Mouse (Mus musculus): Measurements from ENCODE around the gene Olfr283. TPM values are rescaled to one million over a fixed set of nuclear protein-coding genes. Genes with fewer than 3 reads are reported as not detected.
A peak's percentile ranks its signal among the peaks of the same experiment; 100 is the strongest.

Gene Olfr283
- total and polyA plus RNA-seq, 2 experiments = not detected

DNA sequence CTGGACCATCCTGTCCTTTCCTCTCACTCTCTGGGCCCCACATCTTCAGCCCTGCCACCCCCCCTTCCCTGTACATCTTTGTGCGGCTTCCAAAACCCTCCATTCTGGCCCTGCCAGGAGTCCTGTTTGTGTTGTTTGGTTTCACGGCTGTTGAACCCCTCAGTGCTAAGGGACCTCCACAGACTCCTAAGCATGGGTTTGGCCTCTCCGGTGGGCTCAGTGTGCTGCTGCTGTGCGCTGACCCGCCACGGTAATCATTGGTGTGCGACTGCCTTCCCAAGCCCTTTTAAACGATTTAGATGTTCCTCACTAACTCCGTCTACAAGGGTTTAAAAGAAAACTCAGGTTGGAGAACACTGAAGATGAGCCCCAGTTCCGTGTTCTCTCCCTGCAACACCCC, 21.6 kb upstream of the Olfr283 start:
- 91% methylated on average over 10 of the region's 10 CpGs for WGBS
- H3K27ac ChIP-seq (replicated peaks; ENCODE audit: insufficient read depth, low read depth, low read length) = no peak overlapping the region
- H3K36me3 ChIP-seq (ENCODE audit: control insufficient read depth, insufficient read depth, low read length) = no peaks in the 10 kb centered on the region
- H3K79me2 ChIP-seq (ENCODE audit: control insufficient read depth, insufficient read depth, low read length) = no peaks in the 10 kb centered on the region
- no peak for DNase-seq (ENCODE audit: extremely low read depth, low read depth, low spot score)
- 0 out of 2 replicates have a peak, but pooled peaks cover 3% of the 10 kb centered on the region for H3K27me3 ChIP-seq (ENCODE audit: control insufficient read depth, insufficient read depth, low read length)
- TF ChIP-seq CTCF (IDR thresholded peaks at IDR 0.05; ENCODE audit: low read depth, low read length) (no peak), POLR2A (IDR thresholded peaks at IDR 0.05; ENCODE audit: extremely low read depth, insufficient read depth, low read length) (no peak)
- H3K4me1 ChIP-seq (ENCODE audit: control insufficient read depth, insufficient read depth, low read length) = no peaks in the 10 kb centered on the region
- H3K4me3 ChIP-seq (ENCODE audit: insufficient read depth, low read depth, low read length) = no peak overlapping the region
- no peak overlapping the region for H3K9ac ChIP-seq (ENCODE audit: low read depth, low read length)

DNA sequence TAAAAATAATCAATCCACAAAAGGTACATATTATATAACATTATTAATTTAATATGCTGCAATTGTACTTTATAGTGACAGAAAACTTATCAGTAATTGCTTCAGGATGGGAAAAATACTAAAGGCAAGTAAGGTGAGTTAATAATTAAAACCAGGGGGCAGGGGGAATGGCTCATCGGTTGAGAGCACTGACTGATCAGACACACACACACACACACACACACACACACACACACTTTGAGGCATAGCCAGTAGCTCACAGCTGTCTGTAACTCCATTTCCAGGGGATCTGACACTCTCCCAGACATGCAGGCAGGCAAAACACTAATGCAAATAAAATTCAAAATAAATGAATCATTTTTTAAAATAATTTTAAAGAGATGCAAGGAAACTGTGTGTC, 16.4 kb upstream of the Olfr283 start:
- no peaks in the 10 kb centered on the region for H3K36me3 ChIP-seq (ENCODE audit: control insufficient read depth, insufficient read depth, low read length)
- H3K4me1 ChIP-seq (ENCODE audit: control insufficient read depth, insufficient read depth, low read length) = no peaks in the 10 kb centered on the region
- 27% methylated on average over 1 of the region's 1 CpGs for WGBS
- no peak for TF ChIP-seq CTCF (IDR thresholded peaks at IDR 0.05; ENCODE audit: low read depth, low read length)
- TF ChIP-seq POLR2A (IDR thresholded peaks at IDR 0.05; ENCODE audit: extremely low read depth, insufficient read depth, low read length) = no peak
- H3K9ac ChIP-seq (ENCODE audit: low read depth, low read length) = no peak overlapping the region
- no peak for DNase-seq (ENCODE audit: extremely low read depth, low read depth, low spot score)
- no peak overlapping the region for H3K27ac ChIP-seq (replicated peaks; ENCODE audit: insufficient read depth, low read depth, low read length)
- no peak overlapping the region for H3K4me3 ChIP-seq (ENCODE audit: insufficient read depth, low read depth, low read length)
- H3K79me2 ChIP-seq (ENCODE audit: control insufficient read depth, insufficient read depth, low read length) = no peaks in the 10 kb centered on the region
- H3K27me3 ChIP-seq (ENCODE audit: control insufficient read depth, insufficient read depth, low read length) = 0 out of 2 replicates have a peak, but pooled peaks cover 3% of the 10 kb centered on the region

DNA sequence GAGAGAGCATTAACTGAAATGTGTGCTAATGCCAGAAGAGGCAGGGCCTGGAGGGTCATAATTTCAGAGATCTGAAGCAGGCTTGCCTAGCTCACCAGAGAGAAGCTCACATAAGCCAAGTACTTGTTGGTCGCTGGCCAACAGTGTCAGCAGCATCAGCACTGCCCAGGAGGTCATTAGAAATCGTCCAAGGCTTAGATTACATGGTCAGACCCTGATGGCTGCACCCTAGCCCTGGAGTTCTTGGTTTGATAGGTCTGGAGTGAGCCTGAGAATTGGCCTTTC, 11.1 kb upstream of the Olfr283 start:
- no peak overlapping the region for H3K27ac ChIP-seq (replicated peaks; ENCODE audit: insufficient read depth, low read depth, low read length)
- H3K4me3 ChIP-seq (ENCODE audit: insufficient read depth, low read depth, low read length) = no peak overlapping the region
- H3K79me2 ChIP-seq (ENCODE audit: control insufficient read depth, insufficient read depth, low read length) = no peaks in the 10 kb centered on the region
- peak; percentile 21 for DNase-seq (ENCODE audit: extremely low read depth, low read depth, low spot score)
- no peaks in the 10 kb centered on the region for H3K4me1 ChIP-seq (ENCODE audit: control insufficient read depth, insufficient read depth, low read length)
- 12% methylated on average over 2 of the region's 2 CpGs for whole genome bisulfite sequencing
- no peak for TF ChIP-seq CTCF (IDR thresholded peaks at IDR 0.05; ENCODE audit: low read depth, low read length)
- no peak for TF ChIP-seq POLR2A (IDR thresholded peaks at IDR 0.05; ENCODE audit: extremely low read depth, insufficient read depth, low read length)
- no peak overlapping the region for H3K9ac ChIP-seq (ENCODE audit: low read depth, low read length)
- H3K27me3 ChIP-seq (ENCODE audit: control insufficient read depth, insufficient read depth, low read length) = no peaks in the 10 kb centered on the region
- no peaks in the 10 kb centered on the region for H3K36me3 ChIP-seq (ENCODE audit: control insufficient read depth, insufficient read depth, low read length)

DNA sequence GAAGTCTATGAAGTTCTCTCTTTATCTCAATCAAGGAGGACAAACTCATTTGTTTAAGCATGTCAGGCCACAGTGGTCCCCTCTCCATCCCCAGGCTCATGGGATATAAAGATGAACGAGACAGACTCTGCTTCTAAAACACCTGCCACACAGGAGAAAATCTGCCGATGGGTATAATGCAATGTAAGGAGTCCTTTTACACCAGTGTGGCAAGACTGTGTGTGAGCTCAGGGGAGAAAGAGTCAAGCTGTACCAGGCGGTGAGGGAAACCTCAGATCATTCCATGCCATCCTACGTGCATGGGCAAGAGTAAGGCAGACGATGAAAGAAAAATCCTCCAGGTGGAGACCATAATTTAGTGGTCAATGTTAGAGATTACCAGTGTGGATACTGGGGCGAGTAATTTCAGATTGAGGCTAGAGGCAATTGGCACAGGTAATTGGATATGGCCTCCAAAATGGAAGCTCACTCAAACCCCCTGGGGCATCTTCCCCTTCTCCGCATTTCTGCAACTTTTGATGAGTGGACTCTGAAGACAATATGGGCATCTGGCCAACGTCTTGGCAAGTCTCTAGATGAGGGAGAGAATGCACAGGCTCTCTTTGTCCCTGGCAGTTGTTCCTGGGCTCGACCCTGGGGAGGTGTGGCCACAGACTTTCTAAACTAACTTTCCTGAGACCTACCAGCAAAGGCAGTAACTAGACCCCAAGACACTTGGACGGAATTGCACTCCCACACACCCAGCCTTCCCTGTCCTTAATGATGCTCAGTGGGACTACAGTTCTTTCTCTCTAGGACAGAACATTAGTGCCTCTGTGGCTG, 10.5 kb upstream of the Olfr283 start:
- Histone ChIP-seq H3K36me3 (ENCODE audit: control insufficient read depth, insufficient read depth, low read length) (no peaks in the 10 kb centered on the region), H3K4me3 (ENCODE audit: insufficient read depth, low read depth, low read length) (no peak overlapping the region), H3K27me3 (ENCODE audit: control insufficient read depth, insufficient read depth, low read length) (no peaks in the 10 kb centered on the region), H3K79me2 (ENCODE audit: control insufficient read depth, insufficient read depth, low read length) (no peaks in the 10 kb centered on the region), H3K27ac (replicated peaks; ENCODE audit: insufficient read depth, low read depth, low read length) (no peak overlapping the region), H3K9ac (ENCODE audit: low read depth, low read length) (no peak overlapping the region), H3K4me1 (ENCODE audit: control insufficient read depth, insufficient read depth, low read length) (no peaks in the 10 kb centered on the region)
- TF ChIP-seq POLR2A (IDR thresholded peaks at IDR 0.05; ENCODE audit: extremely low read depth, insufficient read depth, low read length) (no peak), CTCF (IDR thresholded peaks at IDR 0.05; ENCODE audit: low read depth, low read length) (no peak)
- no peak for DNase-seq (ENCODE audit: extremely low read depth, low read depth, low spot score)
- 75% methylated on average over 10 of the region's 10 CpGs for WGBS

DNA sequence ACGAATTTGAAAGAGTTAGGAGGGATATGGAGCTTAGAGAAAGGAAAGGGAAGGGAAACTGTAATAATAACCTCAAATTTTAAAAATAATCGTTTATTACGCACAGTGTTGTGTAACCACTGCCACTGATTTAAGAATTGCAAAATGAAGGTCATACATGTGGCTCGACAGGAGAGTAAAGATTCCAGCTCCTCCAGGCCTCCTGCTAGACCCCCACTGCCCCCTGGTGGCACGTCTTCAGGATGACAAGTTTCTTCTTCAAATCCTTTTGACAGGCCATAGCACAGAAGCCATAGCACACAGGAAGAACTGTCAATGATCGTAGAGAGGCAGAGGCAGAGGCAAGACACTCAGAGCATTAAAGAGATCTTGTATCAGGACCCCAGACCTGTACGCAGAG, 9.1 kb upstream of the Olfr283 start:
- 24% methylated on average over 7 of the region's 7 CpGs for WGBS
- Histone ChIP-seq H3K4me1 (ENCODE audit: control insufficient read depth, insufficient read depth, low read length) (no peaks in the 10 kb centered on the region), H3K9ac (ENCODE audit: low read depth, low read length) (no peak overlapping the region), H3K36me3 (ENCODE audit: control insufficient read depth, insufficient read depth, low read length) (no peaks in the 10 kb centered on the region), H3K27me3 (ENCODE audit: control insufficient read depth, insufficient read depth, low read length) (no peaks in the 10 kb centered on the region), H3K27ac (replicated peaks; ENCODE audit: insufficient read depth, low read depth, low read length) (no peak overlapping the region), H3K4me3 (ENCODE audit: insufficient read depth, low read depth, low read length) (no peak overlapping the region), H3K79me2 (ENCODE audit: control insufficient read depth, insufficient read depth, low read length) (no peaks in the 10 kb centered on the region)
- peak; percentile 39 for DNase-seq (ENCODE audit: extremely low read depth, low read depth, low spot score)
- TF ChIP-seq CTCF (IDR thresholded peaks at IDR 0.05; ENCODE audit: low read depth, low read length) = peak; percentile 79
- TF ChIP-seq POLR2A (IDR thresholded peaks at IDR 0.05; ENCODE audit: extremely low read depth, insufficient read depth, low read length) = no peak

DNA sequence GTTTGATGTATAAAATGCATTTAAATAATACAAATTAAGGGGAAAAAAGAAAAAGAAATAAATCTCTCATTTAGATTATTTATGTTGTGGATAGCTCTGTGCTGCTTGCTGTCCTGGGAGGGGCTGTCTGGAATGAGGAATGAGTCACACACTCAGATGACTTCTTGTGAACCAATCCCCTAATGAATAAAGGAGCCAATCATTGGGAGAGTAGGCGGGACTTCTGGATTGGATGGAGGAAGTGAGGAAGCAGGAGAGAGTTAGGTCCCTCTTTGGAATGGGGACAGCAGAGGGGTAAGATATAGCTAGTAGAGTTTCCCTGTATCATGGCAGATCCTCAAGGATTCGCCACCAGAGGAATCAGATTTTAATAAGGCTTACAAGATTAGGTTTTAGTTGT, 6.9 kb upstream of the Olfr283 start:
- no peaks in the 10 kb centered on the region for H3K36me3 ChIP-seq (ENCODE audit: control insufficient read depth, insufficient read depth, low read length)
- no peaks in the 10 kb centered on the region for H3K79me2 ChIP-seq (ENCODE audit: control insufficient read depth, insufficient read depth, low read length)
- H3K4me3 ChIP-seq (ENCODE audit: insufficient read depth, low read depth, low read length) = no peak overlapping the region
- H3K27me3 ChIP-seq (ENCODE audit: control insufficient read depth, insufficient read depth, low read length) = no peaks in the 10 kb centered on the region
- no peak for DNase-seq (ENCODE audit: extremely low read depth, low read depth, low spot score)
- no peaks in the 10 kb centered on the region for H3K4me1 ChIP-seq (ENCODE audit: control insufficient read depth, insufficient read depth, low read length)
- TF ChIP-seq POLR2A (IDR thresholded peaks at IDR 0.05; ENCODE audit: extremely low read depth, insufficient read depth, low read length) = no peak
- no peak for TF ChIP-seq CTCF (IDR thresholded peaks at IDR 0.05; ENCODE audit: low read depth, low read length)
- H3K27ac ChIP-seq (replicated peaks; ENCODE audit: insufficient read depth, low read depth, low read length) = no peak overlapping the region
- 83% methylated on average over 2 of the region's 2 CpGs for WGBS
- H3K9ac ChIP-seq (ENCODE audit: low read depth, low read length) = no peak overlapping the region

Data from liver, adult 2 months (tissue).